Mouse (Mus musculus): Measurements from ENCODE around the gene Ttk.

GRCm38 (mm10) chr9:83902086-83902485 lies 67.6 kb downstream of the Ttk start:
- TF ChIP-seq POLR2A (IDR thresholded peaks at IDR 0.05; ENCODE audit: control insufficient read depth, low read depth, low read length) (no peak), CTCF (IDR thresholded peaks at IDR 0.05; ENCODE audit: control insufficient read depth, insufficient read depth, insufficient replicate concordance, low read depth, low read length) (no peak)
